Mouse (Mus musculus) thymus, postnatal 14 days (tissue): Measurements from ENCODE around the gene Fbxo44.
A peak's percentile ranks its signal among the peaks of the same experiment; 100 is the strongest.
"Not testable (repeated sequence)": the region's sequence is repeated elsewhere in the genome, so short reads cannot be mapped to it uniquely, and the experiment has no call there.

Experiments
- DNase-seq: peaks from one replicate; pipeline ENCODE4 v3.0.0; 2021

The Fbxo44 gene

DNA sequence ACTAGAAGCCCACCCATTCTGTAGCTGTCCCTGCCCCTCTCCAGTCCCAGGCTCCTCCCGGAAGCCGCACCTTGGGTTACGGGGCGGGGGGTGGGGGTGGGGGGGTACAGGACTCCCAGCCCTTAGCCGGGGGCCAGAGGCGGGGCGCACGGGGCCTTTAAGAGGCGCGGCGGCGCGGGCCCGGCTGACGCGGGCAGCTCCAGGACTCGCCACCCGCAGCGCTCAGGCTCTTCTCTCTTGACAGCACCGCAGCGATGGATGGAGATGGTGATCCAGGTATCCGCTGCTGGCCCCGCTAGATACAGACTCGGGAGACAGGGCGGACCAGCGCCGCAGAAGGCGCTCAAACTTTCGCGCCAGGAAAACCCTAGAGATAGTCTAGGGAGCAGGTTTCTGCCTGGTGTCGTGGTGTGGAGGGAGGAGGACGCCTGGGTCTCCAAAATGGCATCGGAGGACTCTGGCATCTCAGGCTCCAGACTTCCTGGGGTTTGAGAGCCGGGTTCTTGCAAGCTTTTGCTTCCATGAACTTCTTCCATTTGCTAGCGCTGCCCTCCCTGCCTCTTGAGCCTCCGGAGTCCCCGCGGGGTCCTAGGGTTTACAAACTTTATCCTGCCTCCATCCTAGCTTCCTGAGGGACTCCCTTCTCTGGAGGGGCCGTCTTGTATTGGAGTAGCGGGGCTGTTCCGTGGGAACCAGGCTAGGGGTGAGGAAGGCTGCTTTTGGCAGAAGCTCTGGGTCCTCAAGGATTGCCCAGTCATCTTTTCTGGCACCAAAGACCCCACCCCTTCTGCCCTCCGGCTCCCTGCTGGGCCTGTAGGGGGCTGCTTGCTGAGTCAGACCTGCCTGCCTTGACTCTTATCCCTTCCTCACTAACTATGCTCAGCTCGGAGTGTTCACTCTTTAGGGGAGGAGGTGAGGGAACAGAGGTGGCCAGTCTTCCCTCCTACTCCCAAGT, at the start of gene Fbxo44, which contains the start of gene Fbxo2:
TSS of gene Fbxo44 (minus strand) at position 47 of the 955 bp plus-strand sequence.
TSS of gene Fbxo2 (plus strand) at position 186 of the 955 bp plus-strand sequence.
- DNase-seq = peak; percentile 52

DNA sequence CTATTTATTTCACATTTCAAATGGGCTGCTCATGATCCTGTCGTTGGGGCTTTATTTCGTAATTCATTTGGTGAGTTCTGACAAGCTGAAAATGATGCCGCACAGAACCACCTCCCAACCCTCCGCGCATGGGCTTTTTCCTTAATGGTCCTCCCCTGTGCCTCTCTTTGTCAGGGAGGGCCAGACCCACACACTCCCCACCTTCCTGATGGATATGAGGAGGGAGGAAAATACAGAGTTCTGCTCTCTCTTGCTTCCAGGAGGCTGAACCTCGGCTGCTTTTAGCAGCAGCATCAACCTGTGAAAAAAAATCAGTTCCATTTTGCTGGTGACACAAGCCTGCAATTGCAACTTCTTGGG, 44.6 kb upstream of the Fbxo44 start:
- no peak for DNase-seq

DNA sequence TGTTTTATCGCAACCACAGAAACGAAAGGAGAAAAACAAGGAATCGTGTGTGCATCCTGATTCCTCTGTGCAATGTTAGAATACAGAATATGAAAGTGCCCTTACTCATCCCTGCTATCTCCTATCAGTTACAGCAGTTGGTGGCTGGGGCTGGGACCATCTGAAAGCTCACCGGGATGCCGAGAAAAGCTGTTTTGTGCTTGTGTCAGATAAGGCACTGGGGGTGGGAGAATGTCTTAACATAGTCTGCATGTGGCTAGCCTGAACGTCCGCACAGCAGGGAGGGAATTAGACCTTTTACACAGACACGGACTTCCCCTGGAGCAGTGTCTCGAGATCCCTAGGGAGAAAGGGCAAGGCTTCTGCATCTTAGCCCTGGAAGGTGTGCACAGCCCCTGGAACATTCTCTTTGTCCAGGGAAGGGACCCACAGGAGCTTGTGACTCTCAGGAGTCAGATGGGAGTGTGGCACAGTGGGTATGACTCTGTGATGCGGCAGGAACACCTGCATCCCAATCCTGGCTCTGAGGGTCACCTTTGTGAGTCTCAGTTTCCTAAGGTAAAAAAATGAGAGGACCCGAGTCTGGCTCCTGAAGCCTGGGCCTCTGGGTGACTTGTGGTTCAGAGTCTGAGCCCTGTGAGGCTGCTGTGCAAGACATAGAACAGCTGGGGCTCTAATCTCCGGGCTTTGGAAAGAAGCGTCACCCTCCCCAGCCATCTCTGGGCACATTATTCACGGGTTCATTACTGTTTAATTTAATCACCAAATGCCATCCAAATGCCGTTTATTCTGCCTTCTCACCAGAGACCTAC, 44.0 kb upstream of the Fbxo44 start:
- no peak for DNase-seq

DNA sequence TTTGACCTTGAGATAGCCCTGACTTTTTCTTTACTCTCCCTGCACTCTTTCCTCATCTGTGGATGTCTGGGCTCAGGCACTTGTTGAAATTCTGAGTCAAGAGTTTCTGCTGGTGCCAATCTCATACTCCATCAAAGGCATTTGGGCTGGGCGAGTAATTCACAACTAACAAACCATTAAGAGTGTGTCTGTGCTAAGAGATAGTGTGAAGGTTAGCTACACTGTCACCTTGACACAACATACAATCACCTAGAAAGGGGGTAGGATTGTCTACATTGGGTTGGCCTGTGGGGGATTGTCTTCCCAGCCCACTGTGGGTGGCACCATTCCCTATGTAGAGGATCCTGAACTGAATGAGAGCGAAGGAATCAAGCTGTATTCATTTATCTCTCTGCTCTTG, 43.3 kb upstream of the Fbxo44 start:
- DNase-seq = no peak

DNA sequence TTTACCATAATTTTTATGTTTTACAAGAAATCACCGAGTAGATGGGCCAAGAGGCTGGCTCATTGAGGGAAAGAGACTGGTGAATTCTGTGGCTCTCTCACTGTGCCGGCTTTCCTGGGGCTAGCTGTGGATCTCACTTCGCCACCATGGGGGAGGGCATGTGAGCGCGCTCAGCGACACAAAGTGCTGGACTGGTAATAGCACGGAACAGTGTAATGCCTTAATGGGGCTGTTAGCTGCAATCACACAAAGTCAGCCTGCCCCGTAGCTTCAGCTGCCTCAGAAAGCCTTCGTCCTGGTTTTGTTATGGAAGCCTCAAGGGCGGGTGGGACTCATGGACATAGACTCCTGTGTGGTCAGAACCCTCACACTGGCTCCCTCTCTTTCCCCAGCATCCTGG, 38.4 kb upstream of the Fbxo44 start:
- no peak for DNase-seq

DNA sequence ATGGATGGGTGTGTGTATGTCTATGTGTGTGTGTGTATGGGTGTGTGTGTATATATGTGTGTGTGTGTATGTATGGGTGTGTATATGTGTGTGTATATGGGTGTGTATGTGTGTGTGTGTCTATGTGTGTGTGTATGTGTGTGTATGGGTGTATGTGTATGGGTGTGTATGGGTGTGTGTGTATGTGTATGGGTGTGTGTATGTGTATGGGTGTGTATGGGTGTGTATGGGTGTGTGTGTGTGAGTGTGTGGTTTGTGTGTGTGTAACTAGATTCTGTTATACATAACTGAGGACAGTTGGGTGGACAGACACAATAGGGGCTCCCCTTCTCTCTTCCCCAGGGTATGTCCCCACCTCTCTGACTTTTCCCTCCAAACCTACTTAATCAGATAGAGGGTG, 34.1 kb upstream of the Fbxo44 start:
- no peak for DNase-seq

DNA sequence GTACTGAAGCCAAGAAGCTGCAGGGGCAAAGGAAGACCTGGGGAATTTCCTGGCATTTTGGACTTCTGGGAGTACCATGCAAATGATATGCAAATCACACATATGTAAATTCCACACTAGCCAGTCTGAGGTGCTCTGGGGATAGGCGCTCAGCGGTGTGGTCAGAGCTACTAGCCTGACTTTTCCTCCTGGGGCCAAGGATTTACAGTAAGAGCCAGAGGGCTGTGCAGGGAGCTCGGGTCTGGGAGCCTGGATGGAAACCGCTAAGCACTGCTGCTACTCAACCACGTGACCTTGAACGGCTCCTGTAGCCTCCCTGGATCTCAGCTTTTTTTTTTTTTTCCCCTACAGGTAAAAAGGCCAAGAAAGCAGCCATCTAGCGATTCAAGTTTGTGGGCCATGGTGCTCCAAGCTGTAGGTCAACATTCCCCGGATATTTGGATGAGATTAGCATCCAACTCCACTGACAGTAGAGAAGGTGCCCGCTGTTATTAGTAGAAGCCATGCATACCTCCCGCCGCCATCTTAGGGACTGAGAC, 32.5 kb upstream of the Fbxo44 start:
- no peak for DNase-seq

DNA sequence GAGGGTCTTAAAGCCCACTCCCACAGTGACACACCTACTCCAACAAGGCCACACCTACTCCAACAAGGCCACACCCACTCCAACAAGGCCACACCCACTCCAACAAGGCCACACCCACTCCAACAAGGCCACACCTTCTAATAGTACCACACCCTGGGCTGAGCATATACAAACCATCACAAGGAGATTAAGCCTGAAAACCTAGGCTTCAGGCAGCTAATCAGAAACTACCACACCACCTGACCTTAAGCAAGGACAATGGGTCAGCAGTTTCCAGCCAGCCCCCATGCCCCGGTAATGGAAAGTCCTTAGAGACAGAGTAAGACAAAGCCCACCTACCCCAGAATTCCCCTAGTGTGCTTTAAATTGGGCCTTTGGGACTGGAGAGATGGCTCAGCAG, 28.5 kb upstream of the Fbxo44 start:
- DNase-seq = not testable (repeated sequence)

DNA sequence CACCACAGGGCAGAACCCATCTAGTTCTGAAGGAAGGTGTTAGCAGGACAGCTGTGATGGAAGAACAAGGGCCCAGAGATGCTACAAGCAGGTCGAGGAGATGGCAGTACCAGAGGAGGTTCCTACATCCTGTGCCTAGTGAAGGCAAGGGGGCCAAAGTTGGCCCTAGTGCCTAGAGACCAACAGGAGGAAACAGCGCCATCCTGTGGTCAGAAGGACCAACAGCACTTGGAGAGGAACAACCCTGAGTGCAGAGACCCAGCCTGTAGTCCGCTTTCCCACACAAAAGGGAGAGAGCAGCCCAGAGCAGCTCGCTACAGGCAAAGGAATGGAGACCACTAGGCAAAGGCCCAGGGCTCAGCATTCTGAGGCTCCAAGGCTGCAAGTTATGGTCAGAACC, 25.5 kb upstream of the Fbxo44 start:
- DNase-seq = no peak

DNA sequence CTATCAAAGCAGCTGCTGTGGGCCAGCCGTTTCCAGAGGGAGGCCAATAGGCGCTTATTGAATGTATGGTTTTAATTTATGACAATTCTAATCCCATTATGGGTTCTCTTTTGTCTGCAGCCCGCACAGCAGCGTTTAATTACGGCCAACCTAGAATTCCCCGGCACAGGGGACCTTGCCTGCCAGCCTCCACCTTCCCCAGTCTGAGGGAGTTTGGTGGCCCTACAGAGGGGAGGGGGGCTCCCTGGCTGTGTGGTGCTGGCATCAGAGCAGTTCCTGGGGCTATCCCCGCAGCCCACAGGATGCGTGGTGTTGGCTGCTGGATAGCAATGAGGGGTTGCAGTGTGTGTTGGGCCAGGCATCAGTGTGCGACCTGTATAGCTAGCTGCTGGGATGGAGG, 24.3 kb upstream of the Fbxo44 start:
- DNase-seq = no peak

DNA sequence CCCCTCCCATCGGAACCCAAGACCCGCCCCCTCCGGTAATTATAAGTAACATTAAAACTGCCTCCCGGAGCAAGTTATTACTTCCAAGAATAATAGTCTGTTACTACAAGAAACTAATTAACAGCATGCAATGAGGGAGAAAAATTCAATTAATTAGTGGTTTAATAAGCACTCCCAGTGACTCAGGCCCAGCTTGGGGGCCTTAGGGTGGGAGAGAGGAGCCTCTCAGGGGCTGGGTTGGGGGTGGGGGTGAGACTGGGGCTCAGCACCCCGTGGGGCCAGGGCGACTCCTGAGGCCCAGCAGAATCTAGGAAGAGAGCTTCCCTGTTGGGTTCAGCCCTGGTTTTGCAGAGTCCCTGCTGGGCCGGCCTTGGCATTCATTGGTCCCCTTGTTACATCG, 22.1 kb upstream of the Fbxo44 start:
- no peak for DNase-seq

DNA sequence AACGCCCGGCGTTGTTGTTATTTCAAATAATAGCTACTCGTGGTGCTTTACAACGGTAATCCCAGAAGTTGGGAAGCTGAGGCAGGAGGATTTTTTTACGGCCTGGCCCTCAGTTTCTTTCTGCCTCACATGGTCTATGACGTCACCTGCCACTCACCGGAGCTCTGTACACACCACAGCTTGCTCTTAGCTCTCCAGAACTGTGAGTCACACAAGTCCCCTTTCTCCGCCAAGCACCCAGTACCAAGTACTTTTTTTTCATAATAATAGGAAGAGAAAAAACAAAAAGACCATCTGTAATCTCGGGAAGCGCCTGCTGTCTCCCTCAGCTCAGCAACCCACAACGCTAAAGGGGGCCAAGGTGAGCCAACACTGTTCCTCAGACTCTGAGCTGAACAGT, 21.2 kb upstream of the Fbxo44 start:
- DNase-seq = no peak

DNA sequence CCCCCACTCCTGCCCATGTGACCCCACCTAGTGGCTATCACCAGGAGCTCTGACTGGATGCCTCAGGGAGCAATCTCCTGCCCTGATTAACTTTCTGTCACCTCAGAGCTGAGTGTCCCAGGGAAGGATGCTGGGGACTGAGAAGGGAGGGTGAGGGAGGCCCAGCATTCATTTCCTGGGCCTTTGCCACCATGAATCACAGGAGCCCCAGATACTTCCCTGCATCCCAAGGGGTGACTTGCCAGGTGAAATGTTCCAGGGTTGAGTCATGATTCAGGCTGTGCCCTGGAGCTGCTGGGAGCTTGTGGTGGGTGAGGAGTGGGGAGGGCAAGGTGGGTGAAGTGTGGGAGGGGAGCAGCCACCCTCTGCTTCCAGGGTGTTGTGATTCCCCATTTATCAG, 17.4 kb upstream of the Fbxo44 start:
- no peak for DNase-seq

DNA sequence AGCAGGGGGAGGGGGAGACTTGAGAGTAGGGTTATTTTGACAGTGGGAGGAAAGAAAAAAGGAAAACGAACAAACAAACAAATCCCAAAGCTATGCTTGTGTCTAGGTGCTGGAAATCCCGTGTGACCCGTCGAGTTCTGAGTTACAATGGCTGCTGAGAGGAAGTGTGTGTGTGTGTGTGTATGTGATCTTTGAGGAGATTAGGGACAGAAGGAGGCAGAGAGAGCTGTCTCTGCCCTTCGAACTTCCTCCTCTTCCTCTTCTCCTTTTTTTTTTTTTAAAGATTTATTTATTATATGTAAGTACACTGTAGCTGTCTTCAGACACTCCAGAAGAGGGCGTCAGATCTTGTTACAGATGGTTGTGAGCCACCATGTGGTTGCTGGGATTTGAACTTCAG, 16.3 kb upstream of the Fbxo44 start:
- DNase-seq = not testable (repeated sequence)

DNA sequence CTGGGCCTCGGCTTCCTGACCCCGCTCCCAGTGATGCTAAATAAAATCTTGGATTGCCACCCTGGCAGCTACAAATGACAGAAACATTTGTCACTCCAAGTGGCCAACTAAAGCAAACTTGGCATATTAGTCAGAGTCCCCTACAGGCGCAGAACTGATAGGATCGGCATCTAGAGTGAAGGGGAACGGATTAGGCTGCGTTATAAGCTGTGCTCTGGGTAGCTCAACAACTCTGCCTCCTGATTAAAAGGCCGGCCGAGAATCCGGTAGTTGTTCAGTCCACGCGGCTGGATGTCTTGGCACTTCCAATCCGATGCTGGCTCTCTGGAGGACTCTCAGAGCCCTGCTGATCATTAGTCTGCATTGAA, 14.2 kb upstream of the Fbxo44 start:
- no peak for DNase-seq

DNA sequence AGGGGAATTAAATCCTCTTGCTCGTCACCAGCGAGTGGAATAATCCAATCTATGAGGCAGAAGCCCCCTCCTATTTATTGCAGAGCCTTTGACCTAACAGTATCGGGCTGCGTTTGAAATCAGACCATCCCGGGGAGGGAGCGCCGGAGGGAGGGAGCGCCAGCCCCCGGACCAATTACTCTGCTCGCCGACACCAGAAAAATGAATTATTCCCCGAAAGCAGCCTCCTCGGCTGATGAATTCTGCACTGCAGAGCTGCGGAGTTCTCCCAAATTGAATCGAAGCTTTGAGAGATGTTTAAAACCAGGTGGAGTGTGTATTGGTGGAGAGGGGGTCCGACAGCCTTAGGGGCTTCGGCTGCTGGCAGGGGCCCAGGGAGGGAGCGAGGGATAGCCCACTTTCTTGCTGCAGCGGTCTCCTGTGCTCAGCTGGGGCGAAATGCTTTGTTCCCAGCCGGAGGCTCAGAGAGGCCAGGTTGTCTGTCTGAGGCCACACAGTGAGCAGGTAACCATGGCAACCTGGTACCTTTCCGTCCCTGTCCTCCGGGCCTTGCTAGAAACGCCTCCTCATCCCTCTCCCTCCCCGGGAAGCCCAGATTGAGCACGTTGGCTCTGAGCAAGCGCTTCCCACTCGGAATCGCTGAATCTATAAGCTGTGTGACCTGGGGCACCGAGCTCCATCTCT, 13.7 kb upstream of the Fbxo44 start:
- DNase-seq = no peak

DNA sequence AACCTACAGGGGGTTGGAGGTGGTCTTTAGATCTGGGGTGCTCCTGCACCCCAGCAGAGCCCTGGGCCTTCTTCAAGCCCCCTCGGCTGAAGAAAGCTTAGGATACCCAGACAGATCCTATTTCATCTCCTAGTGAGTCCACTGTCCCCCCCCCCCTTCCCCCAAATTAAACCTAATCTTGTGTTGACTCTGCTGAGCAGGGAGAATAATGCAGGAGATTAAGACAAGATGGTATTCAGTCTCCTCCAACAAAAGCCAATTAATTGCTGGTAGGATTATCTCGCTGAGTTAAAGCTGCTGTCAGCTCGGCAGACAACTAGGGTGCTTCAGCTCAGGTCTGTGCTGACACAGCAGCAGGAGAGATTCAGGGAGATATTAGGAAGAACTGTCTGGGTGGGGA, 11.0 kb upstream of the Fbxo44 start:
- DNase-seq = no peak

DNA sequence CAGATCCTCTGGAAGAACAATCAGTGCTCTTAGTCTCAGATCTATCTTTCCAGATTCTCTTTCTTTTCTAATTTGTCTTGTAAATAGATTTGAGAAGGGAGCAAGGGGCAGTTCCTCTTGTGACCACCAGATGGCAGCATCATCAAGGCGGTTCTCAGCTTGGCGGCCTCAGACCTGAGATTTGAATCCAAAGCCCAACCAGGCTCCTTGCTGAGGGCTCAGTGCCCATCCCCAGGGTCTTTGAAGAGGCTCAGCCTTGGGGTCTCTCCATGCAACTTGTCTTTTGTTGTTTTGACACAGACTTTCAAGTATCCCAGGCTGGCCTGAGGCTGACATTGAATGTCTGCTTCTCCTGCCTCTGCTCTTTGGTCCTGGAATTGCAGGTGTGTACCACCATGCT, 10.6 kb upstream of the Fbxo44 start:
- DNase-seq = peak; percentile 50

DNA sequence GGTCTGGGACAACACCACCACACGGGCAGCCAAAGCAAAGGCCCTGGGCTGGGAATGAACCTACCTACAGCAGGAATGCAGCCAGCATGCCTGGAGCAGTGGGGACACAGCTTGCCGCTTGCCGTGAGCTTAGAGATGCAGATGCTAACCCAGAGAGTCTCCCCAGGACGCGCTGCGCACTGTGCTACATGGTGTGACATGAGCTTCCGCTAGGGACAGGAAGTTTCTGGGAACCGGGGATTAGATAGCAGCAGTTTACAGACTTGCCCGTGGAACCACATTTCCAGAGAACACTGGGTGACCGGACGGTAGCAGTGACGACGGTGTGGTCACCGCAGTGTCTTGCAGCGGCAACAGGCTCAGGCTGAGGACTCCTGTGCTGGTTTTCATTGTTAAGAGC, 9.3 kb upstream of the Fbxo44 start:
- DNase-seq = peak; percentile 14

DNA sequence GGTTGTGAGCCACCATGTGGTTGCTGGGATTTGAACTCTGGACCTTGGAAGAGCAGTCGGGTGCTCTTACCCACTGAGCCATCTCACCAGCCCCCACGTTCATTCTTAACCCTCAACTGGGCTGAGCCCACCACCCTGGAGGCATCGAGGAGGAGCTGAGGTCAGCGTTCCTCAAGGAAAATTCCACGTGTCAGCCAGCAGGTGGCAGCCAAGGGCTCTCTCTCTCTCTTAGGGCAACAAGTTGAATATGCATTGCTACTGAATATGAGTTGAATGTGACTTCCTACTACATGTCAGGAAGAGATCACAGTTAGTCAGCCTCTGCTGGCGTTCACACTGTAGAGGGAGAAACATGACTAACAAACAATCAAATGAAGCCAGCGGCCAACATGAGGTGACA, 8.0 kb upstream of the Fbxo44 start:
- peak; percentile 72 for DNase-seq

DNA sequence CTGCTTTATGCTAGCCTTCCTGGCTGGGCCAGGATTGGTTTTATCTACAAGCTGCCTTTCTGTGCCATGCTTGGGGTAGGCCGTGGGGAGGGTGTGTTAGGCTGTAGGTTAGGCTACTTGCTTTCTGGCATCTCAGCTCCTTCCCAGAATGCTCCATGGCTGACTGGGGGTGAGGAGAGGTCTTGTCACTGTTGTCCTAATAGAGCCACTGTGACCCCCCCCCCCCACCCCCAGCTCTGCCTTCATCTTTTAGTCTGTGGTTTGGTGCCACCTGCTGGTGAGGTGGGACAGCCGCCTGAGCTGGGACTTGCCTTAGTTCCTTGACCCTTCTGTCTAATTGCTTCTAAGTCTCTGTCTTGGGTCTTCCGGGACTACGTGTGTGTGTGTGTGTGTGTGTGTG, 6.7 kb upstream of the Fbxo44 start:
- DNase-seq = peak; percentile 79

DNA sequence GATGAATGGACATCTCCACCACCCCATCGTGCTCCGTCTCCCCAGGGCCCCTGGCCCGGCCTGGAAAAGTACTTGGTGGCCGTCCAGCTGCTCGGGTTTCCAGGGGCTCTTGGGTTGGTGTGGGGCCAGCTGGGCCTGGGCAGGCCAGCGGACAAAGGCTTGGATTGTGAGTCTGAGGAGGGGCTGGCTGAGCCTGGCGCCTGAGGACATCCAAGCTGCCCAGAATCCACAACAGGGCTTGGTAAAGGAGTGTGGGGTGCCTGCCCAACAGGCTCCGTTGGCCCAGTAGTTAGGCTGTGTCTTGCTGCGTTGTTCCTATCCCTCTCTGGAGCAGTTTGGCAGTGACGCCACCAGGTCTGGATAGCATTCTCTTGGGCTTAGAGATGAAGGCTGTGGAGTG, 6.1 kb upstream of the Fbxo44 start:
- DNase-seq = no peak

DNA sequence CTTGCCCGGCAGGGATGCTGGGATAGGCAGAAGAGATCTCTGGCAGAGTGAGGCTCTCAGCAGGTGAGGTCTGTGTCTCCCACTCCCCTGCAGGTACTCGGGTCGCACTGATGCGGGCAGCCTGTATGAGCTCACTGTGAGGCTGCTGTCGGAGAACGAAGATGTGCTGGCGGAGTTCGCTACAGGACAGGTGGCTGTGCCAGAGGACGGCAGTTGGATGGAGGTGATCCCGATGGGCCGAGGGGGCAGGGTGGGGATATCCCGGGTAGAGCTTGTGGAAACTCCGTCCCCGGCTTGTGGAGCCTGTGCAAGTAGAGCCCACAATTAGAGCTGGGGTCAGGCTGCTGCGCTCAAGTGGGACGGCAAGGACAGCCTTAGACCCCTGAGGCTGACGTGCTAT, 5.3 kb upstream of the Fbxo44 start:
- DNase-seq = no peak
